Mouse (Mus musculus) bone marrow macrophage, adult 2 months (primary cell): ENCODE measurements around the gene Selenbp1. TPM values are rescaled to one million over a fixed set of nuclear protein-coding genes. Genes with fewer than 3 reads are reported as not detected.
"Not testable (repeated sequence)": the region's sequence is repeated elsewhere in the genome, so short reads cannot be mapped to it uniquely, and the experiment has no call there.

Experiments
- H3K27ac ChIP-seq: 2 replicates; pipeline ENCODE4 v1.5.1; 2012; ENCODE audit warnings: low read depth, low read length; ENCODE audit not compliant: insufficient read depth
- H3K4me1 ChIP-seq: 2 replicates; pipeline ENCODE4 v1.6.1; 2012; ENCODE audit warnings: low read length; ENCODE audit not compliant: control insufficient read depth, insufficient read depth
- H3K4me3 ChIP-seq: 2 replicates; pipeline ENCODE4 v1.5.1; 2012; ENCODE audit warnings: mild to moderate bottlenecking, low read length, moderate library complexity; ENCODE audit not compliant: insufficient read depth
- CTCF ChIP-seq: IDR thresholded peaks from 2 replicates; pipeline ENCODE4 v1.5.1; 2012; ENCODE audit warnings: low read depth, mild to moderate bottlenecking, low read length, moderate library complexity
- POLR2A ChIP-seq: IDR thresholded peaks from 2 replicates; pipeline ENCODE4 v1.6.1; 2012; ENCODE audit warnings: mild to moderate bottlenecking, low read depth, low read length, borderline replicate concordance
- polyA plus RNA-seq: library from polyadenylated mRNA; stranded (reverse); fragments of >200 nt; gene quantifications from 2 replicates; pipeline ENCODE4 v1.2.4, GENCODE M21; 2012; ENCODE audit not compliant: missing spikeins, insufficient read depth, insufficient read length

The Selenbp1 gene
- polyA plus RNA-seq, 1 experiment, result 35.0 TPM

GRCm38 (mm10) chr3:94915903-94916741 lies 16.7 kb upstream of the Selenbp1 start:
- Histone ChIP-seq H3K4me1 (peaks cover 4% of the 10 kb centered on the region; the same call in 1 of the 2 replicates), H3K27ac (no peak overlapping the region), H3K4me3 (no peak overlapping the region)
- TF ChIP-seq POLR2A (no peak), CTCF (no peak)

DNA sequence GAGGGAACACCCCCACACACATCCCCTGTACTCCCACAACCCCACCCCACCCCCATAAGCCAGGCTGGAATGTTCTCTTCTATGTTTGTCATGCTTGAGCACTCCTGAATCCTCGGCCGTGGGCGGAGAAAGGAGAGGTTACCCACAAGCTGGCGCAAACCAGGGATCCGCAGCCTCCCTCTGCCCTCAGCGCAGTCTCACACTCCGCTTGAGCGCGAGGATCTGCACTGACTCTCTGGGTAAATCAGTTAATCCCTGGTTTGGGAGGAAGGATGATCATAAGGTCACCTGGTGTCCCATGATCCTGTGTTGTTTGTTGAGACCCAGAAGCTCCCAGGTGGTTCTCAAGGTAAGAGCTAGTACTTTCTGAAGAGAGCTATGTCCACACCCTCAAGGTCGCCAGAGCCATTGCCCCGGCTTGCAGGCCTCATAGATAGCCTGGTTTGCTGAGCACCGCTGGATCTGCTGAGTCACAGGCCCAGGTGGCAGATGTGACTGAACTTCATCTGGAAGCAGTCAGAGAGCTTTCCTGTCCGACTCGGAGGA lies 15.0 kb upstream of the Selenbp1 start:
- Histone ChIP-seq H3K4me1 (peaks cover 4% of the 10 kb centered on the region; the same call in 1 of the 2 replicates), H3K27ac (no peak overlapping the region), H3K4me3 (no peak overlapping the region)
- TF ChIP-seq CTCF (no peak), POLR2A (no peak)

- H3K4me3 ChIP-seq, result no peak overlapping the region
- peaks cover 1% of the 10 kb centered on the region; the same call in 1 of the 2 replicates for H3K4me1 ChIP-seq
- TF ChIP-seq POLR2A (no peak), CTCF (no peak)
- no peak overlapping the region for H3K27ac ChIP-seq
These were observed 14.0 kb upstream of the Selenbp1 start for GRCm38 (mm10) chr3:94918845-94919244.

GRCm38 (mm10) chr3:94921104-94921503 lies 11.8 kb upstream of the Selenbp1 start:
- H3K4me3 ChIP-seq, result no peak overlapping the region
- TF ChIP-seq CTCF, result no peak
- no peak for TF ChIP-seq POLR2A
- H3K4me1 ChIP-seq, result no peaks in the 10 kb centered on the region
- no peak overlapping the region for H3K27ac ChIP-seq

- Histone ChIP-seq H3K4me1 (no peaks in the 10 kb centered on the region), H3K27ac (no peak overlapping the region), H3K4me3 (no peak overlapping the region)
- TF ChIP-seq POLR2A (no peak), CTCF (no peak)
These were observed 10.5 kb upstream of the Selenbp1 start for GRCm38 (mm10) chr3:94922333-94922732.

DNA sequence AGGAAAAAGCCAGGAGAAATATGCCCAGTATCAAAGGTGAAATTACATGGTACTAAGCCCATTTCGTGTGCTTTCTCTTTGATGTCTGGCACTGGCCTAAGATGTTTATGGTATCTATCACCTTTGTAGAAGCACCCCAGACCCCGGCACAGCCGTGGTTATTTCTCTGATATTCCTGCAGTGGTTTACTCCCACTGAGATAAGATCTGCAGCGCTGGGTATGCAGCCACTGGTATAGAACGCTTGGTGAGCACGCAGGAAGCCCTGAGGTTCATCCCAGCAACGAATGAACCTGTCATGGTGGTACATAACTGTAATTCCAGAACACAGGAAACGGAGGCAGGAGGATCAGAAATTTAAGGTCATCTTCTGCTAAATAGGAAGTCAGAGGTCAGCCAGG lies 8.2 kb upstream of the Selenbp1 start:
- TF ChIP-seq POLR2A (no peak), CTCF (no peak)
- H3K4me1 ChIP-seq, result peaks cover 3% of the 10 kb centered on the region; the same call in 1 of the 2 replicates
- H3K27ac ChIP-seq, result no peak overlapping the region
- no peak overlapping the region for H3K4me3 ChIP-seq

GRCm38 (mm10) chr3:94926301-94926736 lies 6.5 kb upstream of the Selenbp1 start:
- not testable (repeated sequence) for H3K27ac ChIP-seq, H3K4me3 ChIP-seq, H3K4me1 ChIP-seq

GRCm38 (mm10) chr3:94928979-94929378 lies 3.9 kb upstream of the Selenbp1 start:
- H3K4me3 ChIP-seq, H3K4me1 ChIP-seq, H3K27ac ChIP-seq: not testable (repeated sequence)

GRCm38 (mm10) chr3:94930386-94931266 lies 2.2 kb upstream of the Selenbp1 start:
- H3K4me1 ChIP-seq, result peaks cover 16% of the 10 kb centered on the region
- H3K4me3 ChIP-seq, H3K27ac ChIP-seq: not testable (repeated sequence)

- H3K4me3 ChIP-seq, H3K27ac ChIP-seq: not testable (repeated sequence)
- H3K4me1 ChIP-seq, result peaks cover 23% of the 10 kb centered on the region
These were observed 1.3 kb upstream of the Selenbp1 start for GRCm38 (mm10) chr3:94931427-94932082.

GRCm38 (mm10) chr3:94932279-94932678 lies 577 bp upstream of the Selenbp1 start:
- H3K4me3 ChIP-seq, H3K27ac ChIP-seq: not testable (repeated sequence)
- H3K4me1 ChIP-seq, result peaks cover 23% of the 10 kb centered on the region

DNA sequence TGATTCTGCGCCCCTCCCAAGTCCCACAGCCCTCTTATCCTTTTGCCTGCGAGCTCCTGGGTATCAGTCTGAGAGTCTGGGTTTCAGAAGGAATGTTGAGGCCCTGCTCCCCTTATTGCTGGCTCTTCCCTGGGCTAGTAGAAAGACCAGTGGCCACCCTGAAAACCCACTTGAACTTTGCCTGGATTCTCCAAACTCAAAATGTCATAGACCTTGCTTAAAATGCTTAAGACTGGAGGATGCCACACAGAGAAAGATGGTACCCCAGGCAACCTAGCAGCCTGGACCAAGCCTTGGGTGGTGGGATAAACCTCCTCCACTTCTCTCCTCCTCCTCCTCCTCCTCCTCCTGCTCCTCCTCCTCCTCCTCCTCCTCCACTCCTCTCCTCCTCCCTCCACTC lies 748 bp downstream of the Selenbp1 start:
- Histone ChIP-seq H3K4me1 (peaks cover 20% of the 10 kb centered on the region), H3K4me3 (peak overlapping the region; percentile 73; the same call in 1 of the 2 replicates)
- H3K27ac ChIP-seq, result not testable (repeated sequence)

- not testable (repeated sequence) for H3K27ac ChIP-seq, H3K4me3 ChIP-seq
- H3K4me1 ChIP-seq, result peaks cover 20% of the 10 kb centered on the region
These were observed 1.7 kb downstream of the Selenbp1 start for GRCm38 (mm10) chr3:94934564-94934963.

DNA sequence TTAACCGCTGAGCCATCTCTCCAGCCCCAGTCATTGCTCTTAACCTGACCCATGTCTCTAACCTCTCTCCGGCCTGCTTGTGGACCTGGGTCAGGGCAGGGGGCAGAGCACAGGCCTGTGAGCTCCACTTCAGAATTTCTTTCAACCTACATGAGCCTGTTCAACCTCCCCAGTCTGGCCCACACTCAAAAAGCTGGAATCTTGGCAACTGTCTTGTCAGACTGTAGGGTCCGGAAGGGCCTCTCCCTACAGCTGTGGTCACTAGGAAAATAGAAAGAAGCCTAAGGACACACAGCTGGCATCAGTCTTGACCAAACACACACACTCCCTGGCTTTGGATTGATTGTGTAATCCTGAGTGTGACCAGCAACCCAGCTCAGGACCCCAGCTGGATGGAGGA lies 2.5 kb downstream of the Selenbp1 start:
- Histone ChIP-seq H3K27ac (peak overlapping the region; percentile 75), H3K4me1 (peaks cover 20% of the 10 kb centered on the region)
- H3K4me3 ChIP-seq, result not testable (repeated sequence)
